Mouse (Mus musculus) spleen, adult 2 months (tissue): ENCODE results near the gene Tacr2. TPM values are rescaled to one million over a fixed set of nuclear protein-coding genes. Genes with fewer than 3 reads are reported as not detected.

ENCODE experiments used
- DNase-seq, 2 experiments: peaks; one replicate each; pipeline versions ENCODE4 v3.0.0 to v3.0.0-alpha.2; 2012 to 2021; ENCODE audit warnings: low spot score in 2 of 2, low read depth in 1 of 2
- H3K27ac ChIP-seq: fragments of 200-500 bp; 2 replicates; pipeline ENCODE4 v1.5.1; 2012; ENCODE audit warnings: low read length, inconsistent platforms; ENCODE audit not compliant: insufficient read depth
- H3K27me3 ChIP-seq: fragments of 200-500 bp; 2 replicates; pipeline ENCODE4 v1.6.1; 2012; ENCODE audit warnings: mild to moderate bottlenecking, moderate library complexity, low read length, inconsistent platforms; ENCODE audit not compliant: control insufficient read depth, insufficient read depth
- H3K36me3 ChIP-seq: fragments of 200-500 bp; 2 replicates; pipeline ENCODE4 v1.6.1; 2012; ENCODE audit warnings: mild to moderate bottlenecking, low read length, inconsistent platforms; ENCODE audit not compliant: control insufficient read depth, insufficient read depth
- H3K4me1 ChIP-seq: fragments of 200-500 bp; 2 replicates; pipeline ENCODE4 v1.6.1; 2011; ENCODE audit warnings: inconsistent platforms; ENCODE audit not compliant: control insufficient read depth, insufficient read depth, insufficient read length
- H3K4me3 ChIP-seq: fragments of 200-500 bp; 2 replicates; pipeline ENCODE4 v1.5.1; 2011; ENCODE audit warnings: mild to moderate bottlenecking, inconsistent platforms; ENCODE audit not compliant: insufficient read depth, insufficient read length; ENCODE audit errors: extremely low read depth
- CTCF ChIP-seq: fragments of 200-500 bp; IDR thresholded peaks from 2 replicates; pipeline ENCODE4 v1.5.1; 2011; ENCODE audit warnings: mild to moderate bottlenecking, inconsistent platforms; ENCODE audit not compliant: insufficient read depth, insufficient read length, insufficient replicate concordance; ENCODE audit errors: extremely low read depth
- POLR2A ChIP-seq: fragments of 200-500 bp; IDR thresholded peaks from 2 replicates; pipeline ENCODE4 v1.6.1; 2011; ENCODE audit warnings: low read depth, low read length, inconsistent platforms
- WGBS: fragments of 180-500 bp; shearing (Covaris S2); methylation state at CpG from one replicate; pipeline ENCODE4 v1.1.7; 2018; 5-methylcytosine and 5-hydroxymethylcytosine counted together
- polyA plus RNA-seq: library from polyadenylated mRNA; depleted of rRNA; stranded (reverse); fragments of >200 nt; gene quantifications from 2 replicates; pipeline ENCODE4 v1.2.3, GENCODE M21; 2012

Tacr2 gene
- polyA plus RNA-seq, 1 experiment, result not detected

- H3K27ac ChIP-seq, result no peak overlapping the region
- H3K27me3 ChIP-seq, result no peaks in the 10 kb centered on the region
- H3K36me3 ChIP-seq, result peaks cover 37% of the 10 kb centered on the region
- no peak for DNase-seq
- 94% methylated on average over 4 of the region's 4 CpGs for WGBS
- no peak for TF ChIP-seq CTCF
- TF ChIP-seq POLR2A, result no peak
- no peaks in the 10 kb centered on the region for H3K4me1 ChIP-seq
- H3K4me3 ChIP-seq, result no peak overlapping the region
Measured at GRCm38 (mm10) chr10:62294112-62294511, 41.9 kb downstream of the Tacr2 start.

GRCm38 (mm10) chr10:62296086-62296872 lies 44.0 kb downstream of the Tacr2 start:
- WGBS, result 92% methylated on average over 24 of the region's 26 CpGs
- no peaks in the 10 kb centered on the region for H3K27me3 ChIP-seq

GRCm38 (mm10) chr10:62300006-62300827 lies 48.0 kb downstream of the Tacr2 start:
- Histone ChIP-seq H3K36me3 (peaks cover 20% of the 10 kb centered on the region), H3K4me3 (no peak overlapping the region), H3K27me3 (no peaks in the 10 kb centered on the region), H3K4me1 (peaks cover 5% of the 10 kb centered on the region; the same call in 1 of the 2 replicates), H3K27ac (no peak overlapping the region)
- DNase-seq, result no peak
- WGBS, result 42% methylated on average over 23 of the region's 23 CpGs
- TF ChIP-seq CTCF, result no peak
- TF ChIP-seq POLR2A, result no peak

More at GRCm38 (mm10) chr10:62296086-62296872, 44.0 kb downstream of the Tacr2 start:
- DNase-seq, result no peak
- Histone ChIP-seq H3K36me3 (peaks cover 25% of the 10 kb centered on the region), H3K4me3 (no peak overlapping the region), H3K4me1 (peaks cover 5% of the 10 kb centered on the region; the same call in 1 of the 2 replicates), H3K27ac (no peak overlapping the region)
- TF ChIP-seq CTCF, result no peak
- no peak for TF ChIP-seq POLR2A

- Histone ChIP-seq H3K27ac (no peak overlapping the region), H3K4me3 (no peak overlapping the region), H3K4me1 (peaks cover 5% of the 10 kb centered on the region; the same call in 1 of the 2 replicates), H3K36me3 (peaks cover 13% of the 10 kb centered on the region), H3K27me3 (no peaks in the 10 kb centered on the region)
- 95% methylated on average over 6 of the region's 6 CpGs for WGBS
- DNase-seq, result no peak
- TF ChIP-seq CTCF (no peak), POLR2A (no peak)
Measured at GRCm38 (mm10) chr10:62305090-62305489, 52.9 kb downstream of the Tacr2 start.

- no peak for DNase-seq
- Histone ChIP-seq H3K27ac (no peak overlapping the region), H3K27me3 (no peaks in the 10 kb centered on the region), H3K36me3 (peaks cover 13% of the 10 kb centered on the region), H3K4me1 (peaks cover 2% of the 10 kb centered on the region; the same call in 1 of the 2 replicates), H3K4me3 (no peak overlapping the region)
- 12% methylated on average over 3 of the region's 3 CpGs for WGBS
- TF ChIP-seq POLR2A (no peak), CTCF (no peak)
Measured at GRCm38 (mm10) chr10:62306483-62306882, 54.2 kb downstream of the Tacr2 start.

GRCm38 (mm10) chr10:62308896-62309491 lies 56.8 kb downstream of the Tacr2 start:
- Histone ChIP-seq H3K4me1 (peaks cover 6% of the 10 kb centered on the region; the same call in 1 of the 2 replicates), H3K27ac (no peak overlapping the region), H3K4me3 (no peak overlapping the region), H3K27me3 (no peaks in the 10 kb centered on the region), H3K36me3 (peaks cover 11% of the 10 kb centered on the region)
- no peak for DNase-seq
- no peak for TF ChIP-seq POLR2A
- no peak for TF ChIP-seq CTCF
- 97% methylated on average over 11 of the region's 11 CpGs for WGBS

- Histone ChIP-seq H3K27me3 (no peaks in the 10 kb centered on the region), H3K4me3 (no peak overlapping the region), H3K27ac (no peak overlapping the region), H3K36me3 (peaks cover 9% of the 10 kb centered on the region), H3K4me1 (peaks cover 6% of the 10 kb centered on the region; the same call in 1 of the 2 replicates)
- no peak for TF ChIP-seq CTCF
- TF ChIP-seq POLR2A, result no peak
- 77% methylated on average over 5 of the region's 5 CpGs for WGBS
- DNase-seq, result no peak
Measured at GRCm38 (mm10) chr10:62309593-62309992, 57.4 kb downstream of the Tacr2 start.
